Mouse (Mus musculus) MEL (cell line): ENCODE results near the gene Muc13.

Experiments
- GATA1 ChIP-seq: IDR thresholded peaks from 2 replicates; pipeline ENCODE4 v1.6.1; 2011; ENCODE audit warnings: low read depth, low read length, improper control_type of control experiment
- POLR2A ChIP-seq, 2 experiments: IDR thresholded peaks; 2 replicates each; pipeline ENCODE4 v1.6.1; 2011 to 2012; ENCODE audit warnings: low read length in 2 of 2, mild to moderate bottlenecking in 2 of 2, control low read depth in 1 of 2, improper control_type of control experiment in 1 of 2, low read depth in 1 of 2, moderate library complexity in 1 of 2; ENCODE audit not compliant: control insufficient read depth in 1 of 2, insufficient read depth in 1 of 2, poor library complexity in 1 of 2
- ZC3H11A ChIP-seq: IDR thresholded peaks from 2 replicates; pipeline ENCODE4 v1.6.1; 2012; ENCODE audit warnings: low read depth, mild to moderate bottlenecking, inconsistent platforms, low read length, improper control_type of control experiment
- ZNF384 ChIP-seq: IDR thresholded peaks from 2 replicates; pipeline ENCODE4 v1.6.1; 2012; ENCODE audit warnings: low read depth, mild to moderate bottlenecking, inconsistent platforms, low read length, improper control_type of control experiment

DNA sequence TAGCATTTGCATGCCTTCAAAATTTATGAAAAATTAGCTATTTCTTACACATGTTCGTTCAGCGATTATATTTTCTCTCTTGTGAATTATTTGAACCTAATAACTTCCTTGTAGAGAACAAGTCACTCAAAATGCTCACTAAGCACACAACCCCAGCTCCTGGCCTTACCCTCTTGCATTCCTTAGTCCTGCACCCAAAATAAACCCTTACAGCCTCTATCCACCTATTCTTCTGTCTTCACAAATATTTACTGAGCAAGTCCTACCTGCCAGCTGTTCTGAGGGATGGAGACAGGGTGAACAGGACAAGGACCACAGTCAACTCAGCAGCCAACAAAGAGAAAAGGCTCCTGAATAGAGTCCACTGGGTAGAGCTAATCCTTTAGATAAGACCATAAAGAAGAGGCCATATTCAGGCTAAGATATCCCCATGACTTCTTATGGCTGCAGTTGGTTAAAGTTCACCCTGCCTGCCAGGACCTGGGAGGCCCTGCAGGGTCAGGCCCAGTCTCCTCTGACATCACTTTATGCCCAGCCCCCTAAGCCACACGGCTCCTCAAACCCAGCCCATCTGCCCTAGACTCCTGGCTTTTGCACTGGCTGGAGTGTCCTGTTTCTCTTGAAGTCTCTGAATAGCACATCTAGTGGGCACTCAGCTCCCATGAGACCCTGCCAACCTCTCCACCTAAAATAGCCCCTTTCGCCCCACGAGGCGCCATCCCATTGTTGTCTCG lies 7.0 kb upstream of the Muc13 start:
- TF ChIP-seq POLR2A (IDR thresholded peaks at IDR 0.05; ENCODE audit: control insufficient read depth in 1 of 2, insufficient read depth in 1 of 2, low read depth in 1 of 2, low read length in 2 of 2, poor library complexity in 1 of 2) (no peak), ZC3H11A (no peak), GATA1 (no peak), ZNF384 (no peak)
